Mouse (Mus musculus): Measurements from ENCODE around the gene Tmc5.

DNA sequence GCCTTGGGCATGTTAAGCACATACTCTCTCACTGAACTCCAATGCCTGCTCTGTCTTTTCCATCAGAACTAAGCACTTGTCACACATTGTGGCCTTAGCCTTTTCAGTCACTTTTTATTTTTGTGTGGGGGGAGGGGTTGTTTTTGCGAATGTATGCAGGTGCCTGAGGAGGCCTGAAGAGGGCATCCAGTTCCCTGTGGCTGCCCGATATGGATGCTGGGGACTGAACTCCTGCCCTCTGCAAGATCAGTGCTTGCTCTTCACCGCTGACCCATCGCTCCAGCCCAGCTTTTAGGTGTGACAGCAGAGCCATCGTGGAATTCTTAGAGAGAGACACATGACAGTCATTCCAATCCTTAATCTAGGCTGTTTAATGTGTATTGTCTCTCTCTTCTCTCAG, 25.7 kb upstream of the Tmc5 start:
- TF ChIP-seq POLR2A (IDR thresholded peaks at IDR 0.05; ENCODE audit: insufficient read length, low read depth) (no peak), MYOG (IDR thresholded peaks at IDR 0.05; ENCODE audit: control insufficient read depth in 1 of 3, insufficient read depth in 1 of 3, insufficient read length in 2 of 3, low read depth in 2 of 3) (no peak), TCF12 (IDR thresholded peaks at IDR 0.05; ENCODE audit: insufficient read depth, poor library complexity, severe bottlenecking) (no peak), POLR2AphosphoS2 (IDR thresholded peaks at IDR 0.05; ENCODE audit: insufficient read length, low read depth) (no peak), REST (IDR thresholded peaks at IDR 0.05; ENCODE audit: insufficient read depth, insufficient read length) (no peak), MAX (IDR thresholded peaks at IDR 0.05; ENCODE audit: low read depth) (no peak), USF1 (IDR thresholded peaks at IDR 0.05; ENCODE audit: low read depth) (no peak), CEBPB (IDR thresholded peaks at IDR 0.05; ENCODE audit: insufficient read depth, poor library complexity, severe bottlenecking) (no peak), E2F4 (IDR thresholded peaks at IDR 0.05; ENCODE audit: insufficient read depth) (no peak)
